Comparison of ENCODE assay signal across 16 mouse cellular contexts in the genomic region with DNA sequence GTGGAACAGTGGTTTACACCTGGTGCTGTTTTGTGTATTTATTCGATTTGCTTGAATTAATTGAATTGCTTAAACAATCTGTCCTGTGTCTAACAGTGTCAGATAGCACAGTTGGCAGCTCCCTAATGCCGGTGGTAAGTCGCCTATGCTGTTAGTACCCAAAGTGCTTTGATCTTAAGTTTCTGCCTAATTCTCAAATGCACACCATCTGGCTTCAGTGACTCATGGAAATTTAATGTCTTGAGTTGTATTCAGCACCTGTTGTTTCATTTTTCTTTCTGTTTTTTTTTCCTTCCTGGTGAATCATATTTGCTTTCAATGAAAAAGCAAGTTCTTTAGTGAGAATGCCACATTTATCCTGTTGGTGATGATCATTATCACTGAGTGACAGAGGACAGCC.
A peak's percentile ranks its signal among the peaks of the same experiment; 100 is the strongest.
DNase-seq lines count a peak whose midpoint lies in the region; ATAC-seq and TF ChIP-seq lines count a peak whose summit lies in the region.
"Had no signal": no experiment of that assay in that cellular context is flagged by ENCODE, and none has a peak within 500 bp of the region (broad histone marks: within the 10 kb centered on the region; RNA-seq: fewer than 3 reads in every experiment).

No protein-coding gene starts in this region.

- no peak overlapping the region for H3ac ChIP-seq in myocyte (ENCODE audit: control insufficient read depth, insufficient read length)

- DNase-seq in embryonic facial prominence, embryonic 11.5 days (ENCODE audit: low spot score): peak; percentile 18
- no peak for DNase-seq in embryonic facial prominence, embryonic 10.5 days (ENCODE audit: low spot score)
- peak; percentile 8 for DNase-seq in midbrain, postnatal 0 days (ENCODE audit: low spot score)
- no peak for DNase-seq in midbrain, embryonic 11.5 days (ENCODE audit: low spot score, missing footprints)
- DNase-seq in brain, adult 2 months (ENCODE audit: low read depth, low spot score): peak; percentile 76
- DNase-seq in spleen, postnatal 4 days (ENCODE audit: low spot score in 2 of 2): no peak
- DNase-seq: cerebellum, adult 11-12 months; embryo, embryonic 11 days; kidney, postnatal 10 days had no signal

- H3K4me2 ChIP-seq in embryonic facial prominence, embryonic 11.5 days (ENCODE audit: low read depth, low read length): no peak overlapping the region
- no peak overlapping the region for H3K4me2 ChIP-seq in midbrain, postnatal 0 days (ENCODE audit: low read depth, low read length, poor library complexity, severe bottlenecking)
- no peak overlapping the region for H3K4me2 ChIP-seq in midbrain, embryonic 11.5 days
- H3K4me2 ChIP-seq in myocyte (ENCODE audit: low read depth): peak overlapping the region; percentile 58
- H3K4me2 ChIP-seq: hindbrain, embryonic 15.5 days; liver, embryonic 12.5 days; midbrain, embryonic 13.5 days; neural tube, embryonic 12.5 days had no signal

- no peak for TF ChIP-seq POLR2A in myocyte (IDR thresholded peaks at IDR 0.05; ENCODE audit: insufficient read length, low read depth)

- H3K27me3 ChIP-seq in embryonic facial prominence, embryonic 11.5 days (ENCODE audit: control insufficient read depth, insufficient read depth, low read length): no peaks in the 10 kb centered on the region
- H3K27me3 ChIP-seq in embryonic facial prominence, embryonic 10.5 days (replicated peaks; ENCODE audit: low read depth, poor library complexity, severe bottlenecking): no peaks in the 10 kb centered on the region
- H3K27me3 ChIP-seq in midbrain, postnatal 0 days (ENCODE audit: insufficient read depth, low read length): no peaks in the 10 kb centered on the region
- H3K27me3 ChIP-seq in midbrain, embryonic 11.5 days (ENCODE audit: control insufficient read depth, insufficient read depth, low read length): no peaks in the 10 kb centered on the region
- H3K27me3 ChIP-seq in myocyte (ENCODE audit: control insufficient read depth, insufficient read depth, insufficient read length): no peaks in the 10 kb centered on the region
- H3K27me3 ChIP-seq: hindbrain, embryonic 15.5 days; liver, embryonic 12.5 days; midbrain, embryonic 13.5 days; neural tube, embryonic 12.5 days had no signal

- WGBS in embryonic facial prominence, embryonic 11.5 days: 61% methylated on average over 3 of the region's 3 CpGs
- WGBS in embryonic facial prominence, embryonic 10.5 days: 63% methylated on average over 3 of the region's 3 CpGs
- 60% methylated on average over 3 of the region's 3 CpGs for WGBS in midbrain, postnatal 0 days
- 81% methylated on average over 3 of the region's 3 CpGs for WGBS in midbrain, embryonic 11.5 days

- no peaks in the 10 kb centered on the region for H3K4me1 ChIP-seq in embryonic facial prominence, embryonic 11.5 days (ENCODE audit: control insufficient read depth, insufficient read depth, low read length)
- 0 out of 2 replicates have a peak, but pooled peaks cover 3% of the 10 kb centered on the region for H3K4me1 ChIP-seq in embryonic facial prominence, embryonic 10.5 days
- no peaks in the 10 kb centered on the region for H3K4me1 ChIP-seq in midbrain, postnatal 0 days (ENCODE audit: insufficient read depth, low read length)
- H3K4me1 ChIP-seq in midbrain, embryonic 11.5 days (ENCODE audit: control insufficient read depth, insufficient read depth, low read length): no peaks in the 10 kb centered on the region
- H3K4me1 ChIP-seq: hindbrain, embryonic 15.5 days; liver, embryonic 12.5 days; midbrain, embryonic 13.5 days; neural tube, embryonic 12.5 days had no signal

- no peak overlapping the region for H3K9ac ChIP-seq in embryonic facial prominence, embryonic 11.5 days (replicated peaks; ENCODE audit: low read length)
- H3K9ac ChIP-seq in midbrain, postnatal 0 days (replicated peaks; ENCODE audit: low read length, poor library complexity, severe bottlenecking): no peak overlapping the region
- H3K9ac ChIP-seq in midbrain, embryonic 11.5 days (ENCODE audit: low read length): no peak overlapping the region
- H3K9ac ChIP-seq: hindbrain, embryonic 15.5 days; liver, embryonic 12.5 days; midbrain, embryonic 13.5 days; neural tube, embryonic 12.5 days had no signal

- H3K79me2 ChIP-seq in myocyte (ENCODE audit: control insufficient read depth, insufficient read depth): no peaks in the 10 kb centered on the region

- no peaks in the 10 kb centered on the region for H3K9me3 ChIP-seq in embryonic facial prominence, embryonic 11.5 days (replicated peaks; ENCODE audit: control insufficient read depth, low read length)
- no peaks in the 10 kb centered on the region for H3K9me3 ChIP-seq in embryonic facial prominence, embryonic 10.5 days
- H3K9me3 ChIP-seq in midbrain, postnatal 0 days (ENCODE audit: low read length): no peaks in the 10 kb centered on the region
- H3K9me3 ChIP-seq in midbrain, embryonic 11.5 days (ENCODE audit: control insufficient read depth, low read length): no peaks in the 10 kb centered on the region
- H3K9me3 ChIP-seq: hindbrain, embryonic 15.5 days; liver, embryonic 12.5 days; midbrain, embryonic 13.5 days; neural tube, embryonic 12.5 days had no signal

- no peak for ATAC-seq in embryonic facial prominence, embryonic 11.5 days (replicated peaks; ENCODE audit: insufficient number of reproducible peaks, low FRiP score, low TSS enrichment, low read depth)
- ATAC-seq in midbrain, postnatal 0 days (ENCODE audit: low FRiP score): no peak
- no peak for ATAC-seq in midbrain, embryonic 11.5 days (ENCODE audit: low FRiP score)
- no peak for ATAC-seq in megakaryocyte progenitor cell, adult 5-6 weeks (replicated peaks; ENCODE audit: poor library complexity)
- ATAC-seq: liver, embryonic 12.5 days; lung, postnatal 0 days; midbrain, embryonic 13.5 days had no signal

- TF ChIP-seq CTCF in midbrain, postnatal 0 days (IDR thresholded peaks at IDR 0.05): no peak

- no peak overlapping the region for H3K4me3 ChIP-seq in embryonic facial prominence, embryonic 11.5 days (ENCODE audit: low read depth, low read length)
- no peak overlapping the region for H3K4me3 ChIP-seq in embryonic facial prominence, embryonic 10.5 days
- H3K4me3 ChIP-seq in midbrain, postnatal 0 days (ENCODE audit: low read depth, low read length): no peak overlapping the region
- no peak overlapping the region for H3K4me3 ChIP-seq in midbrain, embryonic 11.5 days (ENCODE audit: low read depth, low read length)
- no peak overlapping the region for H3K4me3 ChIP-seq in myocyte
- H3K4me3 ChIP-seq: hindbrain, embryonic 15.5 days; liver, embryonic 12.5 days; midbrain, embryonic 13.5 days; neural tube, embryonic 12.5 days had no signal

- no peaks in the 10 kb centered on the region for H3K36me3 ChIP-seq in embryonic facial prominence, embryonic 11.5 days (replicated peaks; ENCODE audit: control insufficient read depth, insufficient read depth, low read depth, low read length)
- no peaks in the 10 kb centered on the region for H3K36me3 ChIP-seq in embryonic facial prominence, embryonic 10.5 days (replicated peaks)
- H3K36me3 ChIP-seq in midbrain, postnatal 0 days (ENCODE audit: insufficient read depth, low read length): no peaks in the 10 kb centered on the region
- no peaks in the 10 kb centered on the region for H3K36me3 ChIP-seq in midbrain, embryonic 11.5 days (ENCODE audit: control insufficient read depth, insufficient read depth, low read length)
- H3K36me3 ChIP-seq in myocyte (ENCODE audit: control insufficient read depth, insufficient read depth): no peaks in the 10 kb centered on the region
- H3K36me3 ChIP-seq: hindbrain, embryonic 15.5 days; liver, embryonic 12.5 days; midbrain, embryonic 13.5 days; neural tube, embryonic 12.5 days had no signal

- H3K27ac ChIP-seq in embryonic facial prominence, embryonic 11.5 days (replicated peaks; ENCODE audit: low read depth, low read length): no peak overlapping the region
- no peak overlapping the region for H3K27ac ChIP-seq in embryonic facial prominence, embryonic 10.5 days (replicated peaks)
- H3K27ac ChIP-seq in midbrain, postnatal 0 days (ENCODE audit: low read depth, low read length): no peak overlapping the region
- no peak overlapping the region for H3K27ac ChIP-seq in midbrain, embryonic 11.5 days (ENCODE audit: low read depth, low read length)
- H3K27ac ChIP-seq: hindbrain, embryonic 15.5 days; liver, embryonic 12.5 days; midbrain, embryonic 13.5 days; neural tube, embryonic 12.5 days had no signal

TF ChIP-seq in myocyte, 11 proteins besides CTCF, POLR2A, EP300 and RAD21:
- no peak for TF ChIP-seq SRF (IDR thresholded peaks at IDR 0.05; ENCODE audit: control insufficient read depth, insufficient read length, low read depth)
- TF ChIP-seq TCF12 (IDR thresholded peaks at IDR 0.05; ENCODE audit: insufficient read depth, poor library complexity, severe bottlenecking): peak; percentile 44
- peak in 1 of 3 experiments; percentile 22 for TF ChIP-seq MYOG (IDR thresholded peaks at IDR 0.05; ENCODE audit: control insufficient read depth in 1 of 3, insufficient read depth in 1 of 3, insufficient read length in 2 of 3, low read depth in 2 of 3)
- peak; percentile 30 to 76 (median 44) for TF ChIP-seq MYOD1 (IDR thresholded peaks at IDR 0.05; ENCODE audit: control insufficient read depth in 1 of 3, insufficient read length in 2 of 3, low read depth in 2 of 3)

Comparison
In these comparisons a context has a peak if more than half of its experiments do, and no peak if none do; other contexts are left out.
1. DNase-seq: peak in embryonic facial prominence, embryonic 11.5 days (single experiment), midbrain, postnatal 0 days (single experiment) and brain, adult 2 months (single experiment); none in embryonic facial prominence, embryonic 10.5 days (single experiment), midbrain, embryonic 11.5 days (single experiment) and spleen, postnatal 4 days (0 of 2).